Mouse (Mus musculus) stomach, postnatal 0 days (tissue): Measurements from ENCODE around the gene Zbtb16. TPM values are rescaled to one million over a fixed set of nuclear protein-coding genes. Genes with fewer than 3 reads are reported as not detected.

Experiments used
- ATAC-seq: fragments of 200-750 bp; cut with Nextera tagmentation; 2 replicates; pipeline ENCODE4 v1.8.0; 2017; ENCODE audit not compliant: low FRiP score, low TSS enrichment
- DNase-seq: peaks from one replicate; pipeline ENCODE4 v3.0.0-alpha.2; 2016; ENCODE audit warnings: low spot score
- H3K27ac ChIP-seq: fragments of 300-500 bp; sonication (generic); replicated peaks from 2 replicates; pipeline ENCODE4 v1.5.1; 2014; ENCODE audit warnings: mild to moderate bottlenecking, control low read depth
- H3K27me3 ChIP-seq: fragments of 300-500 bp; sonication (generic); 2 replicates; pipeline ENCODE4 v1.6.1; 2014; ENCODE audit warnings: low read length; ENCODE audit not compliant: control insufficient read depth, insufficient read depth
- H3K36me3 ChIP-seq: fragments of 300-500 bp; sonication (generic); 2 replicates; pipeline ENCODE4 v1.6.1; 2014; ENCODE audit warnings: low read length, mixed read lengths; ENCODE audit not compliant: control insufficient read depth, insufficient read depth
- H3K4me1 ChIP-seq: fragments of 300-500 bp; sonication (generic); replicated peaks from 2 replicates; pipeline ENCODE4 v1.6.1; 2014; ENCODE audit warnings: antibody characterized with exemption; ENCODE audit not compliant: control insufficient read depth, insufficient read depth
- H3K4me2 ChIP-seq: fragments of 300-500 bp; sonication (generic); replicated peaks from 2 replicates; pipeline ENCODE4 v1.6.1; 2014; ENCODE audit warnings: low read depth, mild to moderate bottlenecking, control low read depth, moderate library complexity
- H3K4me3 ChIP-seq: fragments of 300-500 bp; sonication (generic); 2 replicates; pipeline ENCODE4 v1.5.1; 2014; ENCODE audit warnings: low read depth, low read length, control low read depth
- H3K9ac ChIP-seq: fragments of 300-500 bp; sonication (generic); 2 replicates; pipeline ENCODE4 v1.6.1; 2014; ENCODE audit warnings: mild to moderate bottlenecking, low read length, control low read depth, mixed read lengths
- H3K9me3 ChIP-seq: fragments of 300-500 bp; sonication (generic); 2 replicates; pipeline ENCODE4 v1.6.1; 2016; ENCODE audit warnings: low read length; ENCODE audit not compliant: control insufficient read depth
- CTCF ChIP-seq: IDR thresholded peaks from 2 replicates; pipeline ENCODE4 v1.5.1; 2016; ENCODE audit warnings: antibody characterized with exemption, low read depth, mild to moderate bottlenecking, moderate library complexity
- EP300 ChIP-seq: optimal IDR thresholded peaks from 2 replicates; pipeline ENCODE3; 2016; ENCODE audit warnings: antibody characterized with exemption
- WGBS: fragments of 180-500 bp; shearing (Covaris S2); extraction: QIAGEN DNeasy Blood & Tissue Kit; methylation state at CpG from one replicate; pipeline ENCODE4 v1.1.7; 2014; 5-methylcytosine and 5-hydroxymethylcytosine counted together
- polyA plus RNA-seq: library from polyadenylated mRNA; unstranded; fragments of >200 nt; fragmentation: Nextera tagmentation; extraction: Ambion mirVana; gene quantifications from 2 replicates; pipeline ENCODE4 v1.2.1, GENCODE M21; 2015

The Zbtb16 gene
- polyA plus RNA-seq, 1 experiment from 2014 or later: 1.7 TPM

- ATAC-seq: no peak
- no peak for DNase-seq
- H3K27ac ChIP-seq: no peak overlapping the region
- peaks cover 5% of the 10 kb centered on the region; the same call in 1 of the 2 replicates for H3K27me3 ChIP-seq
- H3K4me1 ChIP-seq: no peaks in the 10 kb centered on the region
- no peak overlapping the region for H3K9ac ChIP-seq
- H3K36me3 ChIP-seq: peaks cover 6% of the 10 kb centered on the region; the same call in 1 of the 2 replicates
- no peak overlapping the region for H3K4me3 ChIP-seq
- 93% methylated on average over 20 of the region's 20 CpGs for WGBS
- H3K4me2 ChIP-seq: no peak overlapping the region
- TF ChIP-seq CTCF (no peak), EP300 (no peak)
- no peaks in the 10 kb centered on the region for H3K9me3 ChIP-seq
Observed at GRCm38 (mm10) chr9:48832473-48833100, 3.4 kb downstream of the Zbtb16 start.

GRCm38 (mm10) chr9:48831560-48832460, 4.2 kb downstream of the Zbtb16 start:
- H3K27ac ChIP-seq: no peak overlapping the region
- no peaks in the 10 kb centered on the region for H3K9me3 ChIP-seq
- H3K4me2 ChIP-seq: no peak overlapping the region
- H3K9ac ChIP-seq: no peak overlapping the region
- TF ChIP-seq EP300 (no peak), CTCF (no peak)
- peaks cover 6% of the 10 kb centered on the region; the same call in 1 of the 2 replicates for H3K36me3 ChIP-seq
- 82% methylated on average over 23 of the region's 23 CpGs for WGBS
- H3K4me1 ChIP-seq: no peaks in the 10 kb centered on the region
- DNase-seq: no peak
- no peak overlapping the region for H3K4me3 ChIP-seq
- no peak for ATAC-seq
- H3K27me3 ChIP-seq: peaks cover 5% of the 10 kb centered on the region; the same call in 1 of the 2 replicates

GRCm38 (mm10) chr9:48828839-48829238, 7.2 kb downstream of the Zbtb16 start:
- H3K27ac ChIP-seq: no peak overlapping the region
- no peak for TF ChIP-seq EP300
- no peak for TF ChIP-seq CTCF
- no peak overlapping the region for H3K4me2 ChIP-seq
- H3K36me3 ChIP-seq: peaks cover 6% of the 10 kb centered on the region; the same call in 1 of the 2 replicates
- H3K9ac ChIP-seq: no peak overlapping the region
- peaks cover under 1% of the 10 kb centered on the region; the same call in 1 of the 2 replicates for H3K27me3 ChIP-seq
- 85% methylated on average over 7 of the region's 7 CpGs for WGBS
- ATAC-seq (no peak), DNase-seq (no peak)
- H3K4me3 ChIP-seq: no peak overlapping the region
- 0 out of 2 replicates have a peak, but pooled peaks cover 2% of the 10 kb centered on the region for H3K4me1 ChIP-seq
- no peaks in the 10 kb centered on the region for H3K9me3 ChIP-seq

- H3K9me3 ChIP-seq: no peaks in the 10 kb centered on the region
- DNase-seq (peak; percentile 62), ATAC-seq (peak; percentile 76)
- 0 out of 2 replicates have a peak, but pooled peaks cover 2% of the 10 kb centered on the region for H3K4me1 ChIP-seq
- no peak overlapping the region for H3K4me2 ChIP-seq
- 60% methylated on average over 7 of the region's 7 CpGs for WGBS
- no peak overlapping the region for H3K27ac ChIP-seq
- no peaks in the 10 kb centered on the region for H3K27me3 ChIP-seq
- TF ChIP-seq EP300 (no peak), CTCF (no peak)
- no peak overlapping the region for H3K4me3 ChIP-seq
- no peak overlapping the region for H3K9ac ChIP-seq
- H3K36me3 ChIP-seq: peaks cover under 1% of the 10 kb centered on the region; the same call in 1 of the 2 replicates
Observed at GRCm38 (mm10) chr9:48826377-48826889, 9.6 kb downstream of the Zbtb16 start.

- Histone ChIP-seq H3K27ac (no peak overlapping the region), H3K4me2 (no peak overlapping the region), H3K9me3 (no peaks in the 10 kb centered on the region), H3K4me1 (0 out of 2 replicates have a peak, but pooled peaks cover 2% of the 10 kb centered on the region), H3K27me3 (no peaks in the 10 kb centered on the region), H3K9ac (no peak overlapping the region), H3K4me3 (no peak overlapping the region), H3K36me3 (no peaks in the 10 kb centered on the region)
- 83% methylated on average over 12 of the region's 12 CpGs for WGBS
- no peak for ATAC-seq
- no peak for DNase-seq
- no peak for TF ChIP-seq CTCF
- no peak for TF ChIP-seq EP300
Observed at GRCm38 (mm10) chr9:48824533-48825130, 11.4 kb downstream of the Zbtb16 start.
